Mouse (Mus musculus) liver, adult 2 months (tissue): ENCODE results near the gene Sorbs1. TPM values are rescaled to one million over a fixed set of nuclear protein-coding genes. Genes with fewer than 3 reads are reported as not detected.

Experiments used
- DNase-seq: peaks from one replicate; pipeline ENCODE4 v3.0.0-alpha.2; 2011; ENCODE audit warnings: low read depth, low spot score; ENCODE audit errors: extremely low read depth
- H3K27ac ChIP-seq: fragments of 200-500 bp; replicated peaks from 2 replicates; pipeline ENCODE4 v1.5.1; 2012; ENCODE audit warnings: low read depth, mild to moderate bottlenecking, control low read depth, inconsistent platforms, low read length; ENCODE audit not compliant: insufficient read depth
- H3K27me3 ChIP-seq: fragments of 200-500 bp; 2 replicates; pipeline ENCODE4 v1.6.1; 2012; ENCODE audit warnings: mild to moderate bottlenecking, moderate library complexity, low read length, inconsistent platforms; ENCODE audit not compliant: control insufficient read depth, insufficient read depth
- H3K36me3 ChIP-seq: fragments of 200-500 bp; 2 replicates; pipeline ENCODE4 v1.6.1; 2012; ENCODE audit warnings: low read length, inconsistent platforms; ENCODE audit not compliant: control insufficient read depth, insufficient read depth
- H3K4me1 ChIP-seq: fragments of 200-500 bp; 2 replicates; pipeline ENCODE4 v1.6.1; 2011; ENCODE audit warnings: low read length; ENCODE audit not compliant: control insufficient read depth, insufficient read depth
- H3K4me3 ChIP-seq: fragments of 200-500 bp; 2 replicates; pipeline ENCODE4 v1.5.1; 2011; ENCODE audit warnings: low read depth, mild to moderate bottlenecking, control low read depth, low read length, moderate library complexity; ENCODE audit not compliant: insufficient read depth
- H3K79me2 ChIP-seq: fragments of 200-500 bp; 2 replicates; pipeline ENCODE4 v1.6.1; 2012; ENCODE audit warnings: inconsistent platforms, mild to moderate bottlenecking, low read length, moderate library complexity; ENCODE audit not compliant: control insufficient read depth, insufficient read depth
- H3K9ac ChIP-seq: fragments of 200-500 bp; 2 replicates; pipeline ENCODE4 v1.6.1; 2012; ENCODE audit warnings: low read depth, mild to moderate bottlenecking, control low read depth, inconsistent platforms, low read length
- CTCF ChIP-seq: fragments of 200-500 bp; IDR thresholded peaks from 2 replicates; pipeline ENCODE4 v1.5.1; 2011; ENCODE audit warnings: low read depth, low read length, control low read depth
- POLR2A ChIP-seq: fragments of 200-500 bp; IDR thresholded peaks from 2 replicates; pipeline ENCODE4 v1.6.1; 2011; ENCODE audit warnings: low read length, control low read depth; ENCODE audit not compliant: insufficient read depth; ENCODE audit errors: extremely low read depth
- WGBS: fragments of 180-500 bp; shearing (Covaris S2); methylation state at CpG from one replicate; pipeline ENCODE4 v1.1.7; 2018; 5-methylcytosine and 5-hydroxymethylcytosine counted together
- polyA plus RNA-seq: library from polyadenylated mRNA; depleted of rRNA; stranded (reverse); fragments of >200 nt; gene quantifications from 2 replicates; pipeline ENCODE4 v1.2.3, GENCODE M21; 2012
- total RNA-seq: library from RNA; depleted of rRNA; stranded (reverse); fragments of >200 nt; gene quantifications from 2 replicates; pipeline ENCODE4 v1.2.3, GENCODE M21; 2014

Sorbs1 gene
- total and polyA plus RNA-seq, 2 experiments, result 12.0 to 41.0 TPM

DNA sequence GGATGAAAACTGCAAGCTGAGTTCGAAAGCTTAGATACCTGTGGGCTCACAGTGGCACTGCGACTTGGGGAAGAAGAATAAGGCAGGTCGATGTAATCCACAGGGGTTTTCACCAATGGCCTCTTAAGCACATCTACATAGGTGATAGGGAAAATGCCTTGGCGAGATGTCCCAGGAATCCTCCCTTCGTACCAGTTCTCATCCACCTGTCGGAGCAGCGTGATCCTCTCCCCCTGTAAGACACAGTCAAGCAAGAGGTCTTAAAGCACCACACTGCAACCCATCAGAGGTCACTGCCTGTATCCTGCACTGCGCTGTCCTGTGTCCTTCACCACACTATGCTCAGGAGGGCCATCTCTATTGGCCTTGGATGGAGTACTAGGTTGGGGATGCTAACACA lies 201.9 kb downstream of the Sorbs1 start:
- DNase-seq, result no peak
- Histone ChIP-seq H3K27me3 (no peaks in the 10 kb centered on the region), H3K36me3 (peaks cover 39% of the 10 kb centered on the region), H3K79me2 (no peaks in the 10 kb centered on the region), H3K4me1 (peaks cover 6% of the 10 kb centered on the region; the same call in 1 of the 2 replicates), H3K4me3 (no peak overlapping the region), H3K9ac (no peak overlapping the region), H3K27ac (no peak overlapping the region)
- TF ChIP-seq CTCF (no peak), POLR2A (no peak)
- 96% methylated on average over 8 of the region's 8 CpGs for WGBS

DNA sequence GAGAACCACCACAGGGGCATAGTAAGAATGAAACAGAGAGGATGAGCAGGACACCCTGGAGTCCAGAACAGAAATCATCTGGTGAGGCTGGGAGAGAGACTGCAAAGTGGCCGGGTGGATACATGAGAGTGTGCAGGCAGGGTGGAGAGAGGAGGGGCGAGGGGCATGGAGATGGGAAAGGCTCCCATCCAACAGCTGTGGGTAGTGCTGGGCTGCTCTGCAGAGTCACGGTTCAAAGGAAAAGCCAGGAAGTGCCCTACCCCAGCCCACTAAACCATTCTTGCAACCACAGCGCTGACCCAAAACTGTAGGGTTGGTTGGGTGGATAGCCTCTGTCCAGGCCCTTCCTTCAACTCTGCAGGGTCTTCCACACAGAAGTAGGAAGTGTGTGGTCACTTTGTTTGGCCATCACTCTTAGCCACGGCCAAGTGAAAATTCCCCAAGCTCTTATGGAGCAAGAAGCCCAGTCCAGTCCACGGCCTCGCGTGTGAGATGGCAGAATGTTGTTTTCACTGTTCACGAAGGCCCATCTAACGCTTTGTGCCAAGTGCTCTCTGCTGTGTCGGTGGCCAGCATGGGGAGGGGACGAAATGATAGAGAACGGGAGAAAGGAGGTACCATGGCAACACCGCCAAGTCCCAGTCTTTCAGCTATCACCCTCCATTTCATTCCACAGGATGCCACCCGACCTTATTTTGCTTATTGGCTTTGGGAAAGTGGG lies 203.0 kb downstream of the Sorbs1 start:
- H3K9ac ChIP-seq, result no peak overlapping the region
- no peak overlapping the region for H3K27ac ChIP-seq
- 90% methylated on average over 15 of the region's 15 CpGs for WGBS
- H3K36me3 ChIP-seq, result peaks cover 34% of the 10 kb centered on the region
- no peak for DNase-seq
- H3K4me1 ChIP-seq, result peaks cover 6% of the 10 kb centered on the region; the same call in 1 of the 2 replicates
- no peak overlapping the region for H3K4me3 ChIP-seq
- TF ChIP-seq CTCF (no peak), POLR2A (no peak)
- H3K27me3 ChIP-seq, result no peaks in the 10 kb centered on the region
- no peaks in the 10 kb centered on the region for H3K79me2 ChIP-seq

DNA sequence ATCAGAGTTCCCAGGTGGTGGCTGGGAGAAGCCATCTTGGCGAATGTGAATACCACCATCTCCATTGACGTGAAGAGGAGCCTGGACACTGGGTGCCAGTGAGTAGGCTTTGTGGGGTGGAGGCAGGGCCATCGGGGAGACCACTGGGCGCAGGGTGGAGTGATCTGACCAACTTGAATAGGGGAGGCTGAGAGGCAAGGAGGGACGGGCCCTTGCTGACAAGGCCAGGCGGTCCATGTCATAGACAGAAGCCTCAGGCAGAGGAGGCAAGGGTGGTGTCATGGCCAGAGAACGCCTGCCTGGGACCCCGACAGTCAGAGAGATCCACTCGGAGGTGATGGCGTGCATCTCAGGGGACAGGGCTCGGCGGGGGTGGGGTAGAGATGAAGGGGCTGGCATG lies 203.7 kb downstream of the Sorbs1 start:
- WGBS, result 98% methylated on average over 12 of the region's 12 CpGs
- Histone ChIP-seq H3K9ac (no peak overlapping the region), H3K27ac (no peak overlapping the region), H3K36me3 (peaks cover 34% of the 10 kb centered on the region), H3K4me1 (peaks cover 6% of the 10 kb centered on the region; the same call in 1 of the 2 replicates), H3K79me2 (no peaks in the 10 kb centered on the region), H3K27me3 (no peaks in the 10 kb centered on the region), H3K4me3 (no peak overlapping the region)
- no peak for TF ChIP-seq CTCF
- no peak for TF ChIP-seq POLR2A
- no peak for DNase-seq

DNA sequence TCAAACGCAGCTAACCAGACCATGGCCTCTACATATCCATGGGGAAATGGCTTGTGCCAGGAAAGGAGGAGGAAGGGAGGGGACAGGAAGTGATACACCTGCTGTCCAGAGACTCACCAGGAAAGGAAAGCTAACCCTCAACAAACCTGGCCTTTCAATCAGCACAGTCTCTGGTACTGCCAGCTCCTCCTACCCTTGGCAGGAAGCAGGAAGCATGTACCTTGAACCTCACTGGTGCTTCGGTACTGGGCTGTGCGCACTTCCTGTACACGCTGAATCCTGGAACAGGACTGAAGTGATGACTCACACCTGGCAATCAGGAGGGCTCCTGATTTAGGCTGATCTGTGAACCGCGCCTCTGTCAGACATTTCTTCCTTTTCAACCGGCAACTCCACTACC lies 206.0 kb downstream of the Sorbs1 start:
- peak; percentile 98 for DNase-seq
- H3K27ac ChIP-seq, result peak overlapping the region; percentile 72

DNA sequence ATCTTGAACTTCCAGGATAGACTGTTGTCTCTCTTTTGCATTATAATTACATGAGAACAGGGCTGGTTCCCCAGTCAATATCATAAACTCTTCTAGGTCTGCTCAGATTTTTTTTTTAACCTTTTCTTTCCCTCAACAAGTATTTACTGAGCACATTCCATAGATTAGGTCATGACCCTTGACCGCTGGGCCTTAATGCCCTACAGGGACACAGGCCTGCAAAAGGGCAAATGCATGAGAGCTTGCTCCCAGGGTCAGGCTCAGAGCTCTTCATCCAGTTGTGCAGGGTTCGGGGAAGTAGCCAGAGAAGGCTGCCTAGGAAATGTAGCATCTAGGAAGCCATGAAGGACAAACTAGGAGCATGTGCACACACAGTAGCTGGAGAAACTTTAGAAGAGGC lies 206.9 kb downstream of the Sorbs1 start:
- WGBS, result 76% methylated on average over 2 of the region's 2 CpGs
- Histone ChIP-seq H3K27me3 (no peaks in the 10 kb centered on the region), H3K4me3 (no peak overlapping the region), H3K79me2 (0 out of 2 replicates have a peak, but pooled peaks cover 4% of the 10 kb centered on the region), H3K36me3 (peaks cover 20% of the 10 kb centered on the region; the same call in 1 of the 2 replicates), H3K4me1 (peaks cover 6% of the 10 kb centered on the region; the same call in 1 of the 2 replicates), H3K9ac (no peak overlapping the region), H3K27ac (no peak overlapping the region)
- no peak for DNase-seq
- TF ChIP-seq CTCF, result no peak
- no peak for TF ChIP-seq POLR2A

More for the DNA sequence above, 206.0 kb downstream of the Sorbs1 start:
- 28% methylated on average over 7 of the region's 7 CpGs for WGBS
- no peaks in the 10 kb centered on the region for H3K27me3 ChIP-seq
- H3K79me2 ChIP-seq, result 0 out of 2 replicates have a peak, but pooled peaks cover 4% of the 10 kb centered on the region
- TF ChIP-seq CTCF, result no peak
- TF ChIP-seq POLR2A, result 0 out of 2 replicates have a peak, but pooled peaks have one; percentile 10
- H3K9ac ChIP-seq, result peak overlapping the region; percentile 44
- peaks cover 6% of the 10 kb centered on the region; the same call in 1 of the 2 replicates for H3K4me1 ChIP-seq
- peak overlapping the region; percentile 26 for H3K4me3 ChIP-seq
- H3K36me3 ChIP-seq, result peaks cover 23% of the 10 kb centered on the region; the same call in 1 of the 2 replicates

DNA sequence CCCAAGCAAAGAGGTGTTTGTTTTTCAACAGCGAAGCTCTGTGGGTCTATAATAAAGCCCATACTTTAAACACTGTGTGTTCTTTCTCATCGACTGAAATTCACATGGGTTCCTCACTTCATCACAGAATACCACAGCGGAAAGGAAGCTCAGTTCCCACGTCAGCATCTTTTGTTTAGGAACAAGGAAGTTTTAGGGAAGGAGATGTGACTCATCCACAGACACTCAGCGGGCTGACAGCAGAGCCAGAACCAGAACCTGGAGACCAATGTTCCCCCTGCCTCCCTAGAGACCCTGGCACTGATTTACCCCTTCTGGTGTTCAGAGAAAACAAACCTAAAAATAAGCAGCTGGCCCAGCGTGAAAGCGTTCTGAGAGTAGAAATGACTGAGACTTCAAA lies 208.1 kb downstream of the Sorbs1 start:
- TF ChIP-seq POLR2A (no peak), CTCF (no peak)
- Histone ChIP-seq H3K27ac (no peak overlapping the region), H3K9ac (no peak overlapping the region), H3K36me3 (peaks cover 14% of the 10 kb centered on the region; the same call in 1 of the 2 replicates), H3K79me2 (0 out of 2 replicates have a peak, but pooled peaks cover 4% of the 10 kb centered on the region), H3K27me3 (no peaks in the 10 kb centered on the region), H3K4me3 (no peak overlapping the region), H3K4me1 (peaks cover 6% of the 10 kb centered on the region; the same call in 1 of the 2 replicates)
- WGBS, result 76% methylated on average over 7 of the region's 7 CpGs
- DNase-seq, result no peak
